Mouse (Mus musculus) liver, adult (tissue): Measurements from ENCODE around the gene Taf13.

ENCODE experiments used
- GATA4 ChIP-seq: IDR thresholded peaks from 2 replicates; pipeline ENCODE4 v1.6.1; 2014; ENCODE audit warnings: mild to moderate bottlenecking, low read length; ENCODE audit not compliant: insufficient replicate concordance

Taf13 gene

DNA sequence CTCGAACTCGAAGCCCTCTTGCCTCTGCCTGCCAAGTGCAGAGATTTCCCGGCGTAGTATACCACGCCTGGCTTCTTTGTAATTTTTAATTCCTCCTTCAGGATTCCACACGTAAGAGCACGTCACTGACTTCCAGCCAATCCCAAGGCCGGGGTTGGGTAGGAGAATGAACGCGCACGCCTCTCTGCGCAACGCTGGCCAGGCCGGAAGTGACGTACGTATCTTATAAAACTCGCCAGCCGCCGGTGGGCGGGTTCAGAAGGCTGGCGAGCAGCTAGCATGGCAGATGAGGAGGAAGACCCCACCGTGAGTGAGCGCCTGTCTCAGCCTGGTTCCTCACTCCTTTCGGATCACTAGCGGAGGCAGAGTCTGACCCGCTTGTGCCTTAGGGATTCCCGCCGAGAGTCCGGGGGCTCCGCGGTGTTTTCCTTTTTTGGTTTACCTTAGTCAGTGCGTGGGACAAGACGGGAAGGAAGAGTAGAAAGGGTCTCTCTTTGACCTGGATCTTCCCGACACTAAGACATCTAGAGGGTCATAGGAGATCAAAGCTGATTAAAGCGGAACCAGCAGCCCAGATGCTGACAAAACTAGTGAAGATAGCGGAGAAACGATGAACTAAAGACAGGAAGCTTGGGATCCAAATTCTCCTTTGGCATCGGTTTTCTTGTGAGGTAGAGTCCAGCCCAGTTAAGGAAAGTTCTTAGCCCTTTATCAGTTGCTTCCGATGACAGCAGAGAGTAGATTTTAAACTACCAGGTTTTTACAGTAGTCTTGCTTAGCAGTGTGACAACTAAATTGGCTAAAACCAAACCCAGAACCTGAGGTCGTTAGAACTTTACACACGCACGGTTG is at the start of gene Taf13:
Taf13 (plus strand) TSS at position 256 of the 852 bp plus-strand sequence.
- TF ChIP-seq GATA4, result no peak; the same call in 1 of the 2 replicates

DNA sequence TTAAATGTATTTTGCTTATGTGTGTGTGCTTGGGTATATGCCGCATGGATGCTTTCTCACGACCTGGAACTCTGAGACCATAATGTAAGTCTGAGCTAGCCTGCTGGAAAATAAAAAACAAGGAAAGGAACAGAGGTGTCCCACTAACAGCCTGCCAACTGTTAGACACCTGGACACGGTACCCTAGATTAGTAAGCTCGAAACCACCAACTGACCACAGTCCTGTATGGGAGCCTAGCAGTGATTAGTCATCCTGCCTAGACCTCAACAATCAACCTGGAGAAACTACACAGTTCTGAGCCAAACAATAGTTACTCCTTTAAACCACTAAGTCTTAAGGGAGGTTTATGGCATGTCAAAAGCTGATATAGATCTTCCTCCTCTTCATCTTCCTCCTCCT is 48.1 kb upstream of the Taf13 start:
- TF ChIP-seq GATA4, result no peak

DNA sequence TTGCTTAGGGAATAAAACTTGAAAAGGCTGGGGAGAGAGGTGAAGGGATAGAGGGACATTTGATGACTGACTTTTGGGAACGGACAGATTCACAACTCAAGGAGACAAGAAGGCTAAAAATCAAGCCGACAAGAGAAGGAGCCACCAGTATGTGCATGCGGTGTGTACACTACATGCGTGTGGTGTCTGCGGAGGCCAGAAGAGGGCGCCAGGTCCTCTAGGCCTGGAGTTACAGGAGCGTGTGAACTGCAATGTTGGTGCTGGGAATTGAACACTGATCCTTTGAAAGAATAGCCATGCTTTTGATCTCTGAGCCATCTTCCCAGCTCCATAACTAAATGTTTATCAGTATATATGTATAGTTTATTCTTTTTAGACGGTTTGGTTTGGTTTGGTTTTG is 43.0 kb upstream of the Taf13 start:
- TF ChIP-seq GATA4, result no peak

DNA sequence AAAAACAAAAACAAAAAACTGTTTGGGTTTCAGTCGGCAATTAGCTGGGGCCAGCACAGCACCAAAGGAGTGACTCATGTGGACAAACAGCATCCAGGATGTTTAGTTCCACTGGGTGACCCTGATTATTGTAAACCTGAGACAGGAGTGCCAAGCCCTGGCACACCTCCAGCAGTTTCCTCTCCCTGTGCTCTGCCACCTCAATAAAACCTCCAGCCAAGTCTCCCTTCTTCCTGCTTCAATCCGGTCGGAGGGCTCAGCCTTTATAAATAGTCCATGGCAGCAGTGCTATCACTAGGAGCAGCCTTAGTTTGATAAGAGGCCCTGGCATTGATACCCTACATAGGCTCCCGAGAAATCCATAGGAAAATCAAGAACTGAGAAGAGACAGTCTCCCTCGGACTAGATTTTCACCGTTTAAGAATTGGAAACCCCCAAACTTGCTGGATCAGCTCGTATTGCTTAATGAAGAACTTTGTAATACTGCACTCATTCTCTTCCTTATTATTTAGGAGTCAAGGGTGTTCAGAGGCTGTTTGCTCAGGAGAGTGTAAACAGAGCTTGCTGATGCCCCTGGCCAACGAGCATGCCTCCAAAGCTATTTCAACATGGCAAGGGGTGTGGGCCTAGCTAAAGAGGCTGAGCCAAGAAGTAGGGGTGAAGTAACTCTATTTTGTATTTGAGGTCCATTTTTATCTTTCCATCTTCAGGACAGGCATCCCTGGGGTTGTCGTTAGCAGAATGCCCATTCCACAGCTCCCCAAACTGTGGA is 38.2 kb upstream of the Taf13 start:
- TF ChIP-seq GATA4, result no peak

DNA sequence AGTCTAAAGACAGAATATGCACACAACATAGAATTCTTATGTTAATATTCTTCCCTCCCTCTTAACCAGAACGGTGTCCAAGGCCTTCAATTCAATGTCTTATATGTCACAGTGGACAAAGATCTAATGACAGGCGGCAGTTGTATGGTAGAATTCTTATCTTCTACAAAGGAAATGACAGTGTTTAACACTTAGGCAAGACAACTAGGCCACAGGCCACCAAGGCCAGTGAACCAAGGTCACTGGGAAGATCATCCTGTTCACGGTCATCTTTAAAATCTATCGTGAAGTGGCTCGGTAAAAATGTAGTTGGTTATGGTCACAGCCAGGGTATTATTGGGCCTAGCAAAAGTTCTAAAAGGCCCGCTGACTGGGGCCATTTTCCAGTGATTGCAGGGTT is 37.5 kb upstream of the Taf13 start, which contains the start of gene 1700013F07Rik:
1700013F07Rik (plus strand) TSS at position 200 of the 400 bp plus-strand sequence.
- no peak for TF ChIP-seq GATA4

DNA sequence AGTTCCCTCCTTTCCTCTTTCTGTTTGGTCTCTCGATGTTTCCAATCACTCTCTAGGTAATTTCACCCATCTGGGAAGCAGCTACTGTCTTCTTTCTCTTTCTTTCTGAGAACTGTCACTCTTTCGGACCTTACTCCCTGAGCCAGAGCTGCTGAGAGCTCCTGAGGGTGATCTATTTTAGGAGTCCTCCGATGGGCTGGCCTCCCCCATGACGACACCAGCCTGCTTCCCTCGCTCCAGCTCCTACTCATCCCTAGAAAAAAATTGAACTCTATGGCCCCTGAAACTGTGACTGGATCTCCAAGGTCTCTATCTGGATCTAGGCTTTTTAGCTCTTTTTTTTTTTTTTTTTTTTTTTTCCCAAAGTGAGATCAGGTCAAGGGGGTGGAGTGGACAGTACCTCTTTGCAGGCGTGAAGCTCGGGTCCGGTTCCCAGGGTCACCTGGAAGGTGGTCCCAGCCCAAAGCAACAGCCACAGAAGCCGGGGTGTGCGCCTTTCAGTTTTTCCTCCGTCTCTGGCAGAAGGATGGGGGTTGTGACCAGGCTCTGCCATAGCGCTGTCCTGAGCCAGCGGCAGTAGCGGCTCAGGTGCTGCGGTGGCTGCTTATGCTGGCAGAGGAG is 35.5 kb upstream of the Taf13 start:
- no peak for TF ChIP-seq GATA4

DNA sequence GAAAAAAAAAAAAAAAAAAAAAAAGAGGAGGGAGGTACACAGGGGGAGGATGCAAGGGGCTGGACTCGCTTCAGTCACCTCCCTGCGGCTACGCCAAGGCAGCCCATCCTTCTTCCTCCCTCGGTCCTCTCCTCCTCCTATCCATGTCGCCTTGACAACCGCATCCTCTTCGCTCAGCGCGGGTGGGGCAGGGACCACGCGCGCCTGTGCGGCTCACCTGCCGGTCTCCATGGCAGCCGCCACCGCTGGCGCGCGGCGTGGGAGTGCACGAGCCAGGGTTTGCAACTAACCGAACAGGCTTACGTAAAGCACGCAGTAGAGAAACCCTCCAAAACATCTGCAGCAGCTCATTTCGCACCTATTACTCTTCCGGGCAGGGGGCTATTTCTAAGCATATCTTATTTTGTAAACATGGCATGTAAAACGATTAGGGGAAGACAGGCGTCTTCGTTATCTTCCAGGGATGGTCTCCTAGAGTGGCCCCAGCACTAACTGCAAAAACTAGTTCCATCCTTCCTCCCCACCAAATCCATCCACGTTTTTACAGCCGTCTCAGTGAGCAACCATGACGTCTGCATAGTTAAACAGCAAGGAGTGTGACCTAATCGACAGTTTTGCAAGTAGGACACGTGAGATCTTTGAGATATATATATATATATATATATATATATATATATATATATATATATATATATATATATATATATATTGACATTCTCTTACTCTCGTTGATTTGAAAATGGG is 34.8 kb upstream of the Taf13 start, which contains the start of gene 5330417C22Rik:
5330417C22Rik (minus strand) TSS at position 20 of the 744 bp plus-strand sequence.
- TF ChIP-seq GATA4, result no peak

DNA sequence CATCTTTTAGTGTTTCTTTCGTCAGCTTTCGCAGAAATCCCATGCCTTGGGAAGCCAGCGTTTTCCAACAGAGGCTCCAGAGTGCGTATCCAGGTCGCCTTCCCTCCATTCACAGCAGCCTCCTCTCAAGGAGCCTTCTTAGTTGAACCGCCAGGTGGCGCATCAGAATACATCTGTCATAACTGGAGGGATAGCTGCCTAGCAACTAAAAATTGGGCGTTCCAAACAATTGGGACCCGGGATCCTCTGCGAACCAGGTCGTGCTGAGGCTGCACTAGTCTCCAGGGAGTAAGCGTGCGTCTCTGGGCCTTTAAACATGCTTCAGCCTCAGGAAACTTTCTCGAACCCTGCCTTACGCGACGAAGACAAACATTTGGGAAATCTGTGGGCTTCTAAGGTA is 34.2 kb upstream of the Taf13 start:
- no peak for TF ChIP-seq GATA4

DNA sequence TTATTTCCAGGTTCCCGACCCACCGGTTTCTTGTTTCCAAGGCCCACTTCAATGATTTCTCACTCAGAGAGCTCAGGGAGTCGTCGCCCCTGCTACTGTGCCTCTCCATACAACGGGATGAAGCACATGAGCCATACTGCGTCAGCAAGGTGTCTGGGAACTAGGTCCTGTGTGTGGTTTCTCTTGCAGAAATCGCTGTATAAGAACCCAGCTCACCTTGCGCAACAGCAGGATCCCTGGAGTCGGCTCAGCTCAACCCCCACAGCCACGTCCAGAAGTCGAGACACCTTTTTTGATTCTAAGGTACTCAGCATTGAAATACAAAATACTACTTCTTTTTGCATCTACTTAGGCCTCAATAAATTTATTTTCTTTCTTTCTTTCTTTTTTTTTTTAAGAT is 29.2 kb upstream of the Taf13 start:
- no peak for TF ChIP-seq GATA4

DNA sequence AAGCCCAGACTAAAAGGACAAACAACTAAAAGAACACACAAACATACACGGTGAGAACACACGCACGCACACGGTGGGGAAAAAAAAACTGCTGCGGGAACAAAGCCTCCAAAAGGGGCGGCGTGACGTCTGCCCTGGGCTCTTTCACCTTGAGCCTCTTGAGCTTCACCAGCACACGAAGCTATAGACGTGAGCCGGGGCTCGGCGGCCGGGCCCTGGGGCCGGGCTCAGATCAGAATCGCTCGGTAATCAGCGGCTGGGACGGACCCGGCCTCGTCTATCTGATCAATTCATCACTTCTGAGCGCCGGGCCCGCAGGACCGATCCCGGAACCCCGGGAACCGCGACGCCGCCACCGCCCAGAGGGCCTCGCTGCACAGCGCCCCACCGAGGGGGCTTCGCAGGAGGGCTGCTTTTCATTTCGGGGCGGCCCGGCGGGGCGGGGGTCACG is 17.4 kb upstream of the Taf13 start:
- no peak for TF ChIP-seq GATA4

DNA sequence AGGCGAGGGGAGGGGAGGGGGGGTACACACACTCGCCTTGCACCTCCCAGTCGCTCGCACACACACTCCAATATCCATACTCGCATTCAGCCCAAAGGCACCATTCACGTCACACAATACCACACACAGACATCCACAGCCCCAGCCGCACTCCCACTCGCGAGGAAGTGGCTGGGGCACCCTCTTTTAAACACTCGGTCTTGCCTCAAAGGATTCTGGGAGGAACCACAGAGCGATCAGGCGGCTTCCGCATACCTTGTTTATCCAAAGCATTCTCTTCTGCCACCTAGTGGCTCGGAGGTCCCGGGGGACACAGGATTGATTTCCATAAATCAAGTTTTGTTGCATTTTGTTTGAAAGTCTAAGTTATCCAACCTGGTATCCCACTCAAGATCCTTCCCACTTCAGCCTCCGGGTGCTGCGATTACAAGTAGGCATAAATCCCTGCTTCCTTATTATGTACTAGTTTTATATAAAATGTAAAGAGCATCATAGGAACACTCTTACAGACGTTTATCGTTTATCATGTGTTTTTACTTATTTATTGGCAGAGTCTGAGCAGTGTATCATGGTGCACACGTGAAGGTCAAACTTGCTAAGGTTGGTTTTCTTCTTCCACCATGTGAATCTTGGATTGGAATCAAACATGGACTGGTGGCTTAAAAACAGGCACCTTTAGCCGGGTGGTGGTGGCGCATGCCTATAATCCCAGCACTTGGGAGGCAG is 16.7 kb upstream of the Taf13 start:
- TF ChIP-seq GATA4, result peak; percentile 12; the same call in 1 of the 2 replicates

DNA sequence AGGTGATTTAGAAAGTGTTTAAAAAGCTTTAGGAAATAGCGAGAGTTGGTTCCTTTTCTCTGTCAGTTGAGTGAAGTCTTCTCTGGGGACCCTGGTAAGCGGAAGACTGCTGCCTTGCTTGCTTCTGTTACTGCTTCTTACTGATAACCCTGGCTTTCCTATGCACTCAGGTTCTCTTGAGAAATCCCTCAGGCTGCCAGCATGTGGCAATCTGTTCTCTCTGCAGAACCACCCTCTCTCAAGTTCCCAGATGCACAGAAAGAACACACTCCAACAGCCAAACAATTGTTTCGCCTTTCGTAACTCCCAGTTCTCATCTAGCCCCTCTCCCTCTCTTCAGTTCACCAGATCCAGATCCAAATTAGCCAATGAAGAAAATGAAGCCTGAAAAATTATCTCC is 13.6 kb upstream of the Taf13 start:
- TF ChIP-seq GATA4, result no peak

DNA sequence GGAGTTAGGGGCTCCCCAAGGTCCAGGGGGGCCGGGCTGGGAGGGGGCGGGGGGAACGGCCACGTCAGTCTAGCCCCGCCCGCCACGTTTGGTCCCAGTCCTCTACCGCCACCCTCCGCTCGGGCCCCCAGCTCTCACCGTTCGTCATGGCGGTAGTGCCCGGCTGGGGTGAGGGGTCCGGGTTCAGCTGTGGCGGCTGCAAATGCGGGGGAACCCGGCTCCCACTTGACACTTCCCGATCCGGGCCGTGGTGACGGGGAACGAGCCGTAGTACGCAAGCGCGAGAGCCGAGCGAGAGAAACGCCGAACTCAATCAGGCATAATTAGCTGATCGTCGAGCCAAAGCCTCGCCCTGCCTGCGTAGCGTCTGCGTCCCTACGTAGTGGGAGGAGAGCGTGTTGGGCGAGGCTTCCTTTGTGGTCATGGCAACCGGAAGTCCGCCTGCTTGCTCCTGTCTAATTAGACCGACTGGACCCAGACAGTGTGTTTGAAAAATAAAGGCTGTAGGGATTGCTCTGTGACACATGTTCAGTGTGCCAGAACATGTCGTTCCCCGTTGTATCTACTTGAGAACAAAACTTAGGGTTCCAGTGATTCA is 9.3 kb upstream of the Taf13 start, which contains the start of gene Tmem167b:
Tmem167b (minus strand) TSS at position 334 of the 598 bp plus-strand sequence.
- peak; percentile 59; the same call in 1 of the 2 replicates for TF ChIP-seq GATA4
